Mouse (Mus musculus) megakaryocyte, embryonic 14.5 days (primary cell): ENCODE measurements around the gene Rp9.

Experiments used
- FLI1 ChIP-seq: IDR thresholded peaks from 2 replicates; pipeline ENCODE4 v1.6.1; 2012; ENCODE audit warnings: low read length, inconsistent platforms, mixed read lengths
- GATA1 ChIP-seq: IDR thresholded peaks from 3 replicates; pipeline ENCODE4 v1.6.1; 2012; ENCODE audit warnings: mixed read lengths, low read length, inconsistent platforms, borderline replicate concordance

DNA sequence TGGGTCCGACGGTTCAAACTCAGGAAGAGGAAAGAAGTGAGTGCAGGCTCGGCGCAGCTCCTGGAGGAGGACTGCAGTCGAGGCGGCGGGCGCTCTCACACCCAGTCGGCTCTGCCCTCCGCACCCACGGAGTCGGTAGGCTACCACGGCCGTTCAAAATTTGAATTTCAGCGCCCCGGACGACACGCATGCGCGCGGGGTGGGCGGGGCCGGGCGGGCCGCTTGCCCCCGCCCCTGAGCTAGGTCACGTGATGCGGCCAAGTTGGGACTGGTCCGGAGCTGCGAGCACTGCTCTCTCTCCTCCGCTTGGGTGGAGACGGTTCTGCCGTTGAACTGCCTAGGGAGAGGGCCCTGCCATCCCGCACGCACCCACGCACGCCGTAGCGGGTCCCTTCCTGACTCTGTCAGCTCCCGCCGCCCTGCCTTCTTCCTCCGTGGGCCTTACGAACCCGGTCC lies 80.5 kb downstream of the Rp9 start, which contains the start of gene Anln:
- TF ChIP-seq GATA1 (no peak), FLI1 (peak; percentile 22; the same call in 1 of the 2 replicates)
